Comparison of ENCODE assay signal across 9 mouse cellular contexts in the genomic region with DNA sequence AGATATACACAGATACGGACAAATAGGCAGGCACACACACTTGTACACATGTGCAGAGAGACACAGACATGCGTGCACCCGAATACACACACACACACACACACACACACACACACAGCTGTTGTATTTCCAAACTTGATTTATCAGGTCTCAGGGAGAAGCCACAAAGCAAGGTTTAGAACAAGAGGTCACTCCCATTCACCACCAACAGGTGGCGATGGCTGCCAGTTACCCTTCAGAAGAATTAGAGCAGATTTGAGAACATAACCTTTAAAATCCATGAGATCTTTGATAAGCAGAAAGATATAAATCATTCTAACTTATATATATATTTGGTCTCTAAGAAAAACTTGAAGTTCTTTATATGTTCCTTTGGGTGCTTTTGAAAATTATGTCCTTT.
DNase-seq lines count a peak whose midpoint lies in the region; ATAC-seq and TF ChIP-seq lines count a peak whose summit lies in the region.
"Had no signal": no experiment of that assay in that cellular context is flagged by ENCODE, and none has a peak within 500 bp of the region (broad histone marks: within the 10 kb centered on the region; RNA-seq: fewer than 3 reads in every experiment).

No protein-coding gene starts in this region.

- H3K27ac ChIP-seq in heart, postnatal 0 days (ENCODE audit: low read depth): no peak overlapping the region
- no peak overlapping the region for H3K27ac ChIP-seq in hindbrain, embryonic 14.5 days
- H3K27ac ChIP-seq in intestine, embryonic 16.5 days (ENCODE audit: low read length): no peak overlapping the region
- H3K27ac ChIP-seq: embryonic facial prominence, embryonic 13.5 days had no signal

- no peaks in the 10 kb centered on the region for H3K36me3 ChIP-seq in heart, postnatal 0 days (replicated peaks; ENCODE audit: control insufficient read depth, insufficient read depth, low read length)
- no peaks in the 10 kb centered on the region for H3K36me3 ChIP-seq in hindbrain, embryonic 14.5 days (replicated peaks; ENCODE audit: control insufficient read depth, insufficient read depth)
- H3K36me3 ChIP-seq in intestine, embryonic 16.5 days (ENCODE audit: control insufficient read depth, insufficient read depth, low read length): no peaks in the 10 kb centered on the region
- H3K36me3 ChIP-seq: embryonic facial prominence, embryonic 13.5 days had no signal

- no peak for ATAC-seq in heart, postnatal 0 days (ENCODE audit: insufficient read depth, low read depth)
- ATAC-seq in hindbrain, embryonic 14.5 days (ENCODE audit: low FRiP score): no peak
- no peak for ATAC-seq in intestine, embryonic 16.5 days

- no peak overlapping the region for H3K4me3 ChIP-seq in heart, postnatal 0 days (ENCODE audit: low read depth, low read length)
- no peak overlapping the region for H3K4me3 ChIP-seq in hindbrain, embryonic 14.5 days (replicated peaks; ENCODE audit: low read length)
- no peak overlapping the region for H3K4me3 ChIP-seq in intestine, embryonic 16.5 days (ENCODE audit: low read length)
- H3K4me3 ChIP-seq: embryonic facial prominence, embryonic 13.5 days had no signal

- intact Hi-C loops in heart, postnatal 25 days (cut with DNase I): loop anchor here (10.0 kb wide), 1 partner anchor 320 kb away; no protein-coding TSS in a partner anchor

- 0 out of 2 replicates have a peak, but pooled peaks cover 3% of the 10 kb centered on the region for H3K9me3 ChIP-seq in heart, postnatal 0 days (replicated peaks; ENCODE audit: control insufficient read depth, low read length)
- no peaks in the 10 kb centered on the region for H3K9me3 ChIP-seq in hindbrain, embryonic 14.5 days (ENCODE audit: control insufficient read depth, low read length)
- H3K9me3 ChIP-seq in intestine, embryonic 16.5 days (ENCODE audit: control insufficient read depth, low read length): no peaks in the 10 kb centered on the region
- H3K9me3 ChIP-seq: embryonic facial prominence, embryonic 13.5 days had no signal

- 50% methylated on average over 4 of the region's 4 CpGs for WGBS in heart, postnatal 0 days
- WGBS in hindbrain, embryonic 14.5 days: 59% methylated on average over 4 of the region's 4 CpGs
- WGBS in intestine, embryonic 16.5 days: 49% methylated on average over 4 of the region's 4 CpGs

- peak; percentile 25 for DNase-seq in heart, postnatal 0 days (ENCODE audit: low spot score)
- DNase-seq in heart, postnatal 25 days (ENCODE audit: low spot score): no peak
- DNase-seq in ovary, postnatal 14 days (ENCODE audit: low spot score): peak; percentile 11
- no peak for DNase-seq in ovary, adult 18-20 months (ENCODE audit: low spot score)
- DNase-seq in adipocyte (ENCODE audit: low spot score): peak; percentile 80
- peak; percentile 38 for DNase-seq in hindbrain, embryonic 14.5 days (ENCODE audit: low spot score)
- peak; percentile 19 for DNase-seq in right cerebral cortex, postnatal 4 days

- TF ChIP-seq CTCF in heart, postnatal 0 days (IDR thresholded peaks at IDR 0.05; ENCODE audit: low read depth): peak; percentile 76

- no peak for TF ChIP-seq EP300 in heart, postnatal 0 days (IDR thresholded peaks at IDR 0.05; ENCODE audit: low read depth)

- H3K4me1 ChIP-seq in heart, postnatal 0 days (ENCODE audit: control insufficient read depth, insufficient read depth): no peaks in the 10 kb centered on the region
- no peaks in the 10 kb centered on the region for H3K4me1 ChIP-seq in hindbrain, embryonic 14.5 days (replicated peaks; ENCODE audit: control insufficient read depth, insufficient read depth, low read length)
- H3K4me1 ChIP-seq in intestine, embryonic 16.5 days (ENCODE audit: control insufficient read depth, insufficient read depth, low read length): no peaks in the 10 kb centered on the region

- peaks cover 3% of the 10 kb centered on the region; the same call in 1 of the 2 replicates for H3K27me3 ChIP-seq in heart, postnatal 0 days (ENCODE audit: control insufficient read depth, insufficient read depth, low read length)
- no peaks in the 10 kb centered on the region for H3K27me3 ChIP-seq in hindbrain, embryonic 14.5 days (ENCODE audit: control insufficient read depth, insufficient read depth, low read length)
- H3K27me3 ChIP-seq in intestine, embryonic 16.5 days (replicated peaks; ENCODE audit: control insufficient read depth, insufficient read depth, low read length): peaks cover 7% of the 10 kb centered on the region; the same call in 1 of the 2 replicates

- H3K9ac ChIP-seq in heart, postnatal 0 days (replicated peaks; ENCODE audit: low read depth, low read length): no peak overlapping the region
- H3K9ac ChIP-seq in hindbrain, embryonic 14.5 days: no peak overlapping the region
- no peak overlapping the region for H3K9ac ChIP-seq in intestine, embryonic 16.5 days (ENCODE audit: low read depth, low read length)
- H3K9ac ChIP-seq: embryonic facial prominence, embryonic 13.5 days had no signal

- H3K4me2 ChIP-seq in heart, postnatal 0 days (ENCODE audit: low read depth, low read length): no peak overlapping the region
- no peak overlapping the region for H3K4me2 ChIP-seq in hindbrain, embryonic 14.5 days (replicated peaks)
- no peak overlapping the region for H3K4me2 ChIP-seq in intestine, embryonic 16.5 days (ENCODE audit: low read depth, low read length)
- H3K4me2 ChIP-seq: embryonic facial prominence, embryonic 13.5 days had no signal

Comparison
In these comparisons a context has a peak if more than half of its experiments do, and no peak if none do; other contexts are left out.
1. DNase-seq: peak in heart, postnatal 0 days (single experiment), ovary, postnatal 14 days (single experiment), adipocyte (single experiment), hindbrain, embryonic 14.5 days (single experiment) and right cerebral cortex, postnatal 4 days (single experiment); none in heart, postnatal 25 days (single experiment) and ovary, adult 18-20 months (single experiment).